Mouse (Mus musculus) heart, embryonic 11.5 days (tissue): Measurements from ENCODE around the gene 4921536K21Rik. TPM values are rescaled to one million over a fixed set of nuclear protein-coding genes. Genes with fewer than 3 reads are reported as not detected.
"Not testable (repeated sequence)": the region's sequence is repeated elsewhere in the genome, so short reads cannot be mapped to it uniquely, and the experiment has no call there.

Source experiments
- ATAC-seq: fragments of 200-750 bp; cut with Nextera tagmentation; replicated peaks from 2 replicates; pipeline ENCODE4 v1.8.0; 2017; ENCODE audit warnings: moderate library complexity; ENCODE audit not compliant: insufficient number of reproducible peaks, low FRiP score, low TSS enrichment
- H3K27ac ChIP-seq: fragments of 300-500 bp; sonication (generic); 2 replicates; pipeline ENCODE4 v1.5.1; 2014; ENCODE audit warnings: mild to moderate bottlenecking, low read depth, low read length
- H3K27me3 ChIP-seq: fragments of 300-500 bp; sonication (generic); 2 replicates; pipeline ENCODE4 v1.6.1; 2014; ENCODE audit warnings: mild to moderate bottlenecking, low read length, mixed read lengths; ENCODE audit not compliant: control insufficient read depth, insufficient read depth
- H3K36me3 ChIP-seq: fragments of 300-500 bp; sonication (generic); 2 replicates; pipeline ENCODE4 v1.6.1; 2014; ENCODE audit warnings: mild to moderate bottlenecking, low read length, moderate library complexity, mixed read lengths; ENCODE audit not compliant: control insufficient read depth, insufficient read depth
- H3K4me1 ChIP-seq: fragments of 300-500 bp; sonication (generic); 2 replicates; pipeline ENCODE4 v1.6.1; 2014; ENCODE audit warnings: low read length; ENCODE audit not compliant: control insufficient read depth, insufficient read depth
- H3K4me2 ChIP-seq: fragments of 300-500 bp; sonication (generic); 2 replicates; pipeline ENCODE4 v1.6.1; 2014; ENCODE audit warnings: mild to moderate bottlenecking, moderate library complexity
- H3K4me3 ChIP-seq: fragments of 300-500 bp; sonication (generic); 2 replicates; pipeline ENCODE4 v1.5.1; 2014; ENCODE audit warnings: low read depth, low read length
- H3K9ac ChIP-seq: fragments of 300-500 bp; sonication (generic); 2 replicates; pipeline ENCODE4 v1.6.1; 2014; ENCODE audit warnings: mild to moderate bottlenecking, low read depth, low read length, moderate library complexity
- H3K9me3 ChIP-seq: fragments of 300-500 bp; sonication (generic); replicated peaks from 2 replicates; pipeline ENCODE4 v1.6.1; 2016; ENCODE audit warnings: low read length; ENCODE audit not compliant: control insufficient read depth
- WGBS: fragments of 180-500 bp; shearing (Covaris S2); extraction: QIAGEN DNeasy Blood & Tissue Kit; methylation state at CpG from one replicate; pipeline ENCODE4 v1.1.7; 2014; ENCODE audit not compliant: insufficient replicate concordance; 5-methylcytosine and 5-hydroxymethylcytosine counted together
- polyA plus RNA-seq: library from polyadenylated mRNA; unstranded; fragments of >200 nt; fragmentation: Nextera tagmentation; extraction: Ambion mirVana; gene quantifications from 2 replicates; pipeline ENCODE4 v1.2.1, GENCODE M21; 2014

4921536K21Rik gene
- polyA plus RNA-seq, 1 experiment from 2014 or later: not detected

DNA sequence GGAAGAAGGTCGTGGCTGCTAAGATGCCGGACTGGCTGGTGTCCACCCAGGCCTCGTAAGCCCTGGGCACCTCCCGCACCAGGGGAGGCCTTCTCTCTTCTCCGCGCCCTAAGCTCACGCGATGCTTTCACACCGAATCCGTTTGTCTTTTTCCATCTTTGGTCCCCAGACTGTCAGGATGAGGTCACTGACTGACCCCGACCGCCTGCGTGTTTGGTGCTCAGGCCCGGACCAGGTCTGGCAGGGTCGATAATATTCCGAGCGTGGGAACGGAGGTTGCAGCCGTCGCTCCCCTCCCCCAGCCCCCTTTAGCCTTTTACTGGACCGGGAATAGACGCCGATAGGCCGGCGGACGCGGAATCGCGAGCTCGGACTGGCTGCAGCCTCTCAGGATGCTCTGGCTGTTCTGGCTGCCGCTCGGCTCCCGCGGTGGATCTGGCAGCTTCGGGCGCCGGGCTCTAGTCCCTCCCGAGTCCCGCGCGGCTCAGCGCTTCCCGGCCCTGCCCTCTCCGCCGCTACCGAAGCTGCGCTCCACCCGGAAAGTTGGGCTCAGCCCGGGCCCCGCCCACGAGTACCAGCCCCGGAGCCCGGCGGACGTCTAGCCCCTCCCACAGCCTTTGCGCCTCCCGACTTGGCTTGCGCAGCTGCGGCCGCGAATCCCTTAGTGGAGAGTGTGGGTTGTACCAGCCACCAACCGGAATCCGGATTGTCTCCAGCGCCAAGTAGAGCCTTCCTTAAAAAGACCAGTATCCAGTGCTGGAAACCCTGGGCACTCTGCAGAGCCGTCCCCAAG lies 18.6 kb upstream of the 4921536K21Rik start:
- Histone ChIP-seq H3K36me3 (no peaks in the 10 kb centered on the region), H3K27me3 (0 out of 2 replicates have a peak, but pooled peaks cover 7% of the 10 kb centered on the region), H3K9ac (peak overlapping the region; percentile 71), H3K9me3 (no peaks in the 10 kb centered on the region), H3K4me2 (peak overlapping the region; percentile 96), H3K4me3 (peak overlapping the region; percentile 65), H3K4me1 (peaks cover 33% of the 10 kb centered on the region), H3K27ac (0 out of 2 replicates have a peak overlapping the region, but pooled peaks have one; percentile 43)
- peak; percentile 69 for ATAC-seq
- WGBS: under 1% methylated on average over 65 of the region's 65 CpGs

DNA sequence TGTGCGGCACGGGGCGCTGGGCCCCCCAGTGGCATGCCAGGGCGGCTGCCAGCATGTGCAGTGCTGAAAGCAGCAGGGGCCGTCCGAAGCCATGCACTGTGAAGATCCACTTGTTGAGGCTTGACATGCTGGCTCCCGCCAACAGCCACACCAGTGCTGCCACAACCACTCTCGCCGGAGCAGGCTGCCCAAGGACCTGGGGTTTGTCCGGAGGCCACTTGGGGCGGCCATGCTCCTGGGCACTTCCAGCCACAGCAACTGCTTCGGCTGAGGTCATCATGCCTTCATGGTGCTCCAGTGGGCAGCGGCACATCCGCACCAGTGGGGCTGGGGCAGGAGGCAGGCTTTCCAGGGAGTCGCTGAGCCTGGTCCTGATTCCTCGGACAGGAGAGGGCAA lies 18.0 kb upstream of the 4921536K21Rik start:
- ATAC-seq: peak; percentile 20; the same call in 1 of the 2 replicates
- Histone ChIP-seq H3K36me3 (no peaks in the 10 kb centered on the region), H3K9ac (peak overlapping the region; percentile 71), H3K4me3 (peak overlapping the region; percentile 65), H3K4me2 (peak overlapping the region; percentile 96), H3K27ac (no peak overlapping the region), H3K9me3 (no peaks in the 10 kb centered on the region), H3K27me3 (0 out of 2 replicates have a peak, but pooled peaks cover 7% of the 10 kb centered on the region), H3K4me1 (peaks cover 33% of the 10 kb centered on the region)
- WGBS: 6% methylated on average over 16 of the region's 16 CpGs

DNA sequence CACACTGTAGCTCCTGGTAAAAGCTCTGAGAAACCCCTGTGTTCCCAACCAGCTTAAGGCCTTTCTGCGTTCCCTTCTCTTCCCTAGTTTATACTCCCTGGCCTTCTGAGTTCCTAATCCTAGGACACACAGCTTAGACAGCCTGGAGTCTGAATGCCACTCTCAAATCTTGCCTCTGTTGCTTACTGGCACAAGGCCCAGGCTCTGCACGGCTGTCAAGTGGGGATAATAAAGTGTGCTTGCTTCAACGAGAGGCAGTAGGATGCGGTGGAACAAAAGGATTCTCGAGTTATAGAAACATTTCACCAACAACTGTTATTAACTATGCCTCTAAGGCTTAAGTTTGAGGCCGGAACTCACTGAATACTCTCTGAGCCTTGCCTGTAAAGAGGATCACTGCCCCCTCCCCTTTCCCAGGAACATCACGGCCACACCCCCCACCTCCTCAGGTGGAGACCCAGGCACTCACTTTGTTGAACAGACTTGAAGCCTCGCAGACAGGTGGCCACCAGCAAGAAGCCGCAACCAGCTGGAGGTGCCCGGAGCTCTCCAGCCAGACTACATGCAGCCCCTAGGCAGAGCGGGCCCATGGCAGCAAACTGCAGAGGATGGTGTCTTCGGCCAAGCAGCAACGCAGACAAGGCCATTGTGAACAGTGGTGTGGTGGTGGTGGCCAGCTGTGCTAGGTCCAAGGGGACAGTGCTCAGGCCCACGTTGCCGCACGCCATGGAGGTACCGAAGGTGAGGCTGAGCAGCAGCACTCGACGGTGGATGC lies 17.4 kb upstream of the 4921536K21Rik start:
- 27% methylated on average over 19 of the region's 19 CpGs for WGBS

DNA sequence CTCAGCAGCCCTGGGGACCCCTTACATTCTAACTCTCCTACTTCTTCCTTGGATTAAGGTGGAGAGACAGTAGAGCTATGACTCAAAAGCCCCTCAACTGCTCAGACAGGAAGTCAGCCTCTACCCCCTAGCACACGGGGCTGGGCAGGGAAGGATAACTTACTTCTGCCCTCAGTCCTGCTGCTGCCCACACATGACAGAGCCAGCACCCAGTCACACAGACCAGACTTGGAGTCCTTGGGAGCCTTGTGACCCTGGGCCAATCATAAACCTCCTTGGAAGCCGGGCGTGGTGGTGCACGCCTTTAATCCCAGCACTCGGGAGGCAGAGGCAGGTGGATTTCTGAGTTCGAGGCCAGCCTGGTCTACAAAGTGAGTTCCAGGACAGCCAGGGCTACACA lies 16.5 kb upstream of the 4921536K21Rik start:
- H3K36me3 ChIP-seq, ATAC-seq, H3K27ac ChIP-seq, H3K27me3 ChIP-seq, H3K9me3 ChIP-seq, H3K9ac ChIP-seq, H3K4me3 ChIP-seq: not testable (repeated sequence)
- H3K4me2 ChIP-seq: peak overlapping the region; percentile 15
- 83% methylated on average over 5 of the region's 6 CpGs for WGBS
- H3K4me1 ChIP-seq: peaks cover 33% of the 10 kb centered on the region

More for the DNA sequence above, 17.4 kb upstream of the 4921536K21Rik start:
- Histone ChIP-seq H3K27me3 (0 out of 2 replicates have a peak, but pooled peaks cover 7% of the 10 kb centered on the region), H3K36me3 (no peaks in the 10 kb centered on the region), H3K9ac (peak overlapping the region; percentile 71), H3K4me1 (peaks cover 33% of the 10 kb centered on the region), H3K27ac (no peak overlapping the region), H3K9me3 (no peaks in the 10 kb centered on the region), H3K4me2 (peak overlapping the region; percentile 96), H3K4me3 (peak overlapping the region; percentile 65)
- ATAC-seq: no peak

DNA sequence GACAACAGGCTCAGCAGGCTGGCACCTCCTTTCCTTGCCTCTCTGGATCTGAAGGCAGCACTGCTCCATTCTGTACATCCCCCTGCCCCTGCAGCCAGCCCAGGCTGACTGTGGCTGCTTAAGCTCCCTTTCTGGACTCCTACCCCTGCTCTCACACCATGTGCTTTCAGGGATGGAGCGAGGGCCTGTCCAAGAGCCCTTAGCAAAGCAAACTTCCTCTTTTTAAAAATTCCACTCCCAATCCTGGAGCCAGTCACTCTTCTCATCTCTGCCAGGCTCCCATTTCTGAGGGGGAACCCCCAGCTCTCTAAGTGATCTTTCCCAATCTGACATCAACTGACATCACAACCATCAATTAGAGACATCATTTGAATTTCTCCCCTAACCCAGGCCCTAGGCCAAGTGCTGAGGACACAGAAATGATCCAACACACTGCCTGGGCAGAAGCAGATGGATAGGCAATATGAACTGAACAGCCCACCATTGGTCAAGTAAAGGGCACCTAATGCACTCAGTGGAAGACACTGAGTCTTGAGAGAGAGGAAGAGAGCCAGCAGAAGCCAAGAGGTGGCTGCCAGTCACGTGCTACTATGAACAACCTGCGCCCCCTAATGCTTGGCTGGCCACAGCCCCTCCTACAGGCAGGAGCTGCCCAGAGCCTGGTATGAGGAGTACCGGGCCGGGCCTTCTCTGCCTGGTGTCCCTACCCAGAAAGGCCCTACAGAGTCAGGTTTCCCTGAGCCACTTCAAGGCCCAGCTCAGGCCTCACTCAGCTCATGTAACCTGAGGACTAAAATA lies 15.8 kb upstream of the 4921536K21Rik start:
- no peak overlapping the region for H3K27ac ChIP-seq
- no peak overlapping the region for H3K4me3 ChIP-seq
- 62% methylated on average over 5 of the region's 5 CpGs for WGBS

DNA sequence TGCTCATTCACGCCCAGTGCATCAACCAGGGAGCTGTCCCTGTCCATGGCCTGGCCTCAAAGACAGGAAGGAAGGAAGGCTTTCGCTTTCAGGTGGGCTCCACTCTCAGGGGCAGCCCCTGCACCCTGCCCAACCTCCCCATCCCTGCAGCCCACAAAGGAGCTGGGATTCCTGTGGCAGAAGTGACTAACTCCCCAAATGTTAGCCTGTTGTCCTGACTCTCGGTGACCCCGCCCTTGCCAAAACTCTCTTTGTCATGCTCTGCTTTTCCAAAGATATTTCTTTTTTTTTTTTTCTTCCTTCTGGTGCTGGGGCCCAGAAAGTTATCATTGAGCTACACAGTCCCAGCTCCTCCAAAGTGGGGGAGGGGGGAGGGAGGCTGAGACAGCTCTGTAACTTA lies 14.3 kb upstream of the 4921536K21Rik start:
- Histone ChIP-seq H3K9me3 (no peaks in the 10 kb centered on the region), H3K36me3 (no peaks in the 10 kb centered on the region), H3K4me1 (peaks cover 28% of the 10 kb centered on the region), H3K4me2 (no peak overlapping the region), H3K9ac (no peak overlapping the region), H3K27ac (no peak overlapping the region), H3K4me3 (no peak overlapping the region), H3K27me3 (0 out of 2 replicates have a peak, but pooled peaks cover 7% of the 10 kb centered on the region)
- ATAC-seq: no peak
- WGBS: 70% methylated on average over 4 of the region's 4 CpGs

More for the DNA sequence above, 15.8 kb upstream of the 4921536K21Rik start:
- H3K9ac ChIP-seq: no peak overlapping the region
- H3K9me3 ChIP-seq: no peaks in the 10 kb centered on the region
- peaks cover 33% of the 10 kb centered on the region for H3K4me1 ChIP-seq
- 0 out of 2 replicates have a peak, but pooled peaks cover 7% of the 10 kb centered on the region for H3K27me3 ChIP-seq
- no peaks in the 10 kb centered on the region for H3K36me3 ChIP-seq
- H3K4me2 ChIP-seq: peak overlapping the region; percentile 15
- no peak for ATAC-seq

DNA sequence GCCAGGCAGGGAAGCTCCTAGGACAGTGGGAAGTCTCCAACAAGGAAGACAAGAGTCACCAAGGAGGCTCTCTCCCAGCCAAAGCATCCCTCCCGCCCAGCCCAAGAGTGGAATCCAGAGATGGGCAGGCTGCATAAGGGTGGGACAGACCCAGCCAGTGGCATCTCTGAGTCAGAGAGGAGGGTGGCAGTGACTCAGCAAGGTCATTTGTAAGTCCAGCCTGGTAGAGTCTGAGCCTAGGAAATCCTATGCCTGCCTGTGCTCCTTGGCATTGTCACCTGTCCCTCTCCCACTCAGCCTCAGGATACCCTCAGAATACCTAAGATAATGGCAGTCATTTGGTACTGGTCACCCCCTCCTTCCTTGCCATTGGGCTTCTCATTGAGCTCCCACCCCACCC lies 10.5 kb upstream of the 4921536K21Rik start:
- no peak overlapping the region for H3K4me3 ChIP-seq
- no peak for ATAC-seq
- 87% methylated on average over 1 of the region's 1 CpGs for WGBS
- no peak overlapping the region for H3K27ac ChIP-seq
- no peaks in the 10 kb centered on the region for H3K36me3 ChIP-seq
- H3K27me3 ChIP-seq: no peaks in the 10 kb centered on the region
- H3K4me2 ChIP-seq: no peak overlapping the region
- no peak overlapping the region for H3K9ac ChIP-seq
- peaks cover 4% of the 10 kb centered on the region; the same call in 1 of the 2 replicates for H3K4me1 ChIP-seq
- H3K9me3 ChIP-seq: no peaks in the 10 kb centered on the region

DNA sequence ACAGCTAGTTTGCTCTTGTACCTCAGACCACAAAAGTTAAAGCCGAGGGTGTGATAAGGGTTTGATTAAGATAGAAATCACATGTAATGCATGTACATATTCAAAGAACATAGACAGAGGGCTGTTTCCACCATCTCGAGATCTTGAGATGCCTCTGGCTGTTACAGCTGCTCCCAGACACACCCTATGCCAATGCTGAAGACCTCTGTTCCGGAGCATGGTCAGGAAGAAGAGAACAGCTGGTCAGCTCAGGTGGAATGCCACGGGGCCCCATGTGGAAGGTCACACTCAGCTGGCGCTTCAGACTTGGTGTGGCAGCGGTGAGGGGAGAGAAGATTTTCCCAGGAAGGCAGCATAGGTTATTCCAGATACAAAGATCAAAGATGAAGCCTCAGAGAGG lies 9.8 kb upstream of the 4921536K21Rik start:
- Histone ChIP-seq H3K4me2 (no peak overlapping the region), H3K36me3 (no peaks in the 10 kb centered on the region), H3K9ac (no peak overlapping the region), H3K27me3 (no peaks in the 10 kb centered on the region), H3K4me1 (peaks cover 5% of the 10 kb centered on the region; the same call in 1 of the 2 replicates), H3K27ac (no peak overlapping the region), H3K4me3 (no peak overlapping the region), H3K9me3 (no peaks in the 10 kb centered on the region)
- ATAC-seq: no peak
- 74% methylated on average over 6 of the region's 6 CpGs for WGBS
